Comparison of ENCODE assay signal across 10 mouse cellular contexts in genomic region chr2:167221159-167221845, GRCm38 (mm10). TPM values are rescaled to one million over a fixed set of nuclear protein-coding genes. Genes with fewer than 3 reads are reported as not detected.
"Had no signal": no experiment of that assay in that cellular context is flagged by ENCODE, and none has a peak within 500 bp of the region (broad histone marks: within the 10 kb centered on the region; RNA-seq: fewer than 3 reads in every experiment).

No protein-coding gene starts in this region.

- H3K36me3 ChIP-seq: liver, embryonic 13.5 days; lung, embryonic 15.5 days; midbrain, embryonic 12.5 days; neural tube, embryonic 12.5 days had no signal

- H3K27me3 ChIP-seq: liver, embryonic 13.5 days; lung, embryonic 15.5 days; midbrain, embryonic 12.5 days; neural tube, embryonic 12.5 days had no signal

- H3K4me1 ChIP-seq: liver, embryonic 13.5 days; lung, embryonic 15.5 days; midbrain, embryonic 12.5 days; neural tube, embryonic 12.5 days had no signal

- H3K4me3 ChIP-seq: left cerebral cortex, adult 2 months; liver, embryonic 13.5 days; lung, embryonic 15.5 days; megakaryocyte, embryonic 14.5 days; midbrain, embryonic 12.5 days; neural tube, embryonic 12.5 days had no signal

- H3K9ac ChIP-seq: liver, embryonic 13.5 days; liver, postnatal 0 days; lung, embryonic 15.5 days; midbrain, embryonic 12.5 days; neural tube, embryonic 12.5 days had no signal

- H3K27ac ChIP-seq: left cerebral cortex, adult 2 months; liver, embryonic 13.5 days; lung, embryonic 15.5 days; macrophage; midbrain, embryonic 12.5 days; neural tube, embryonic 12.5 days had no signal

- H3K9me3 ChIP-seq: liver, embryonic 13.5 days; lung, embryonic 15.5 days; midbrain, embryonic 12.5 days; neural tube, embryonic 12.5 days had no signal

- H3K4me2 ChIP-seq: liver, embryonic 13.5 days; lung, embryonic 15.5 days; midbrain, embryonic 12.5 days; neural tube, embryonic 12.5 days had no signal

RNA-seq across cellular contexts. Expression of gene Ptgis, which starts 19.1 kb away (rescaled TPM):
- total RNA-seq: monocyte, adult 5-6 weeks; neutrophil, adult 5-6 weeks had no signal
- polyA plus RNA-seq: macrophage had no signal
